Mouse (Mus musculus) CH12.LX (cell line): ENCODE results near the gene Lipm. TPM values are rescaled to one million over a fixed set of nuclear protein-coding genes. Genes with fewer than 3 reads are reported as not detected.

Source experiments
- DNase-seq: peaks from one replicate; pipeline ENCODE4 v3.0.0-alpha.2; 2013; ENCODE audit errors: extremely low read depth
- H3K27ac ChIP-seq: 2 replicates; pipeline ENCODE4 v1.5.1; 2012; ENCODE audit warnings: low read depth, mild to moderate bottlenecking, control low read depth, moderate library complexity; ENCODE audit not compliant: insufficient read depth
- H3K27me3 ChIP-seq: replicated peaks from 2 replicates; pipeline ENCODE3; 2012; ENCODE audit warnings: inconsistent platforms
- H3K36me3 ChIP-seq, 2 experiments: replicated peaks in 1 of 2; 2 replicates each; pipeline versions ENCODE3 to v1.6.1; 2012; ENCODE audit warnings: inconsistent platforms in 1 of 2, low read length in 1 of 2, mild to moderate bottlenecking in 1 of 2, mixed read lengths in 1 of 2, moderate library complexity in 1 of 2; ENCODE audit not compliant: control insufficient read depth in 1 of 2, insufficient read depth in 1 of 2
- H3K4me1 ChIP-seq, 2 experiments: 2 replicates each; pipeline ENCODE4 v1.6.1; 2012; ENCODE audit warnings: inconsistent platforms in 1 of 2, moderate library complexity in 1 of 2; ENCODE audit not compliant: insufficient read depth in 2 of 2, control insufficient read depth in 1 of 2
- H3K4me2 ChIP-seq: 2 replicates; pipeline ENCODE4 v1.6.1; 2012; ENCODE audit warnings: low read depth, mild to moderate bottlenecking, control low read depth; ENCODE audit not compliant: poor library complexity, insufficient read depth, severe bottlenecking
- H3K4me3 ChIP-seq, 3 experiments: fragments of 150-350 bp in 1 of 3; sonication (generic) in 1 of 3; replicated peaks in 1 of 3; 2 replicates each; pipeline versions ENCODE3 to v1.5.1; 2011 to 2012; ENCODE audit warnings: low read depth in 2 of 3, low read length in 2 of 3, mild to moderate bottlenecking in 2 of 3, moderate library complexity in 2 of 3, control low read depth in 1 of 3, improper control_type of control experiment in 1 of 3, inconsistent platforms in 1 of 3, mixed read lengths in 1 of 3; ENCODE audit not compliant: poor library complexity in 1 of 3
- H3K79me2 ChIP-seq: replicated peaks from 2 replicates; pipeline ENCODE4 v1.6.1; 2012; ENCODE audit warnings: mild to moderate bottlenecking, moderate library complexity; ENCODE audit not compliant: control insufficient read depth, poor library complexity, insufficient read depth, severe bottlenecking; ENCODE audit errors: extremely low read depth
- H3K9ac ChIP-seq: 2 replicates; pipeline ENCODE4 v1.6.1; 2012; ENCODE audit warnings: low read depth, mild to moderate bottlenecking, control low read depth, moderate library complexity; ENCODE audit not compliant: insufficient read depth
- H3K9me3 ChIP-seq: replicated peaks from 2 replicates; pipeline ENCODE3; 2012; ENCODE audit warnings: low read length, inconsistent platforms, mixed read lengths
- BHLHE40 ChIP-seq: IDR thresholded peaks from 2 replicates; pipeline ENCODE4 v1.6.1; 2011; ENCODE audit warnings: mild to moderate bottlenecking, low read depth, low read length, improper control_type of control experiment
- CTCF ChIP-seq, 2 experiments: IDR thresholded peaks in 1 of 2; conservative IDR thresholded peaks in 1 of 2; 2 replicates each; pipeline ENCODE4 v1.5.1; 2011 to 2012; ENCODE audit warnings: low read depth in 2 of 2, low read length in 2 of 2, improper control_type of control experiment in 1 of 2, inconsistent platforms in 1 of 2, mild to moderate bottlenecking in 1 of 2, moderate library complexity in 1 of 2
- EP300 ChIP-seq: IDR thresholded peaks from 2 replicates; pipeline ENCODE4 v1.6.1; 2011; ENCODE audit warnings: low read length, improper control_type of control experiment
- ETS1 ChIP-seq: conservative IDR thresholded peaks from 2 replicates; pipeline ENCODE4 v1.6.1; 2012; ENCODE audit warnings: low read depth, mild to moderate bottlenecking, inconsistent platforms, low read length, improper control_type of control experiment, moderate library complexity
- GABPA ChIP-seq: IDR thresholded peaks from 2 replicates; pipeline ENCODE4 v1.6.1; 2012; ENCODE audit warnings: low read depth, low read length, improper control_type of control experiment, inconsistent platforms; ENCODE audit not compliant: insufficient replicate concordance
- HCFC1 ChIP-seq: IDR thresholded peaks from 2 replicates; pipeline ENCODE4 v1.6.1; 2012; ENCODE audit warnings: low read depth, mild to moderate bottlenecking, inconsistent platforms, low read length, improper control_type of control experiment
- IRF4 ChIP-seq: IDR thresholded peaks from 2 replicates; pipeline ENCODE4 v1.6.1; 2014; ENCODE audit warnings: low read depth, mild to moderate bottlenecking, inconsistent platforms, low read length, improper control_type of control experiment
- JUN ChIP-seq: IDR thresholded peaks from 2 replicates; pipeline ENCODE4 v1.6.1; 2011; ENCODE audit warnings: low read depth, mild to moderate bottlenecking, low read length, improper control_type of control experiment, moderate library complexity; ENCODE audit not compliant: insufficient read depth
- JUND ChIP-seq: conservative IDR thresholded peaks from 2 replicates; pipeline ENCODE4 v1.6.1; 2011; ENCODE audit warnings: low read depth, low read length, improper control_type of control experiment
- KAT2A ChIP-seq: IDR thresholded peaks from 2 replicates; pipeline ENCODE4 v1.6.1; 2012; ENCODE audit warnings: low read length, improper control_type of control experiment, inconsistent platforms; ENCODE audit not compliant: insufficient replicate concordance
- MAFK ChIP-seq: IDR thresholded peaks from 2 replicates; pipeline ENCODE4 v1.6.1; 2011; ENCODE audit warnings: low read length, improper control_type of control experiment; ENCODE audit not compliant: insufficient replicate concordance
- MAX ChIP-seq: IDR thresholded peaks from 2 replicates; pipeline ENCODE4 v1.6.1; 2011; ENCODE audit warnings: low read length, improper control_type of control experiment
- MEF2A ChIP-seq: IDR thresholded peaks from 2 replicates; pipeline ENCODE4 v1.6.1; 2014; ENCODE audit warnings: low read depth, mild to moderate bottlenecking, inconsistent platforms, low read length, improper control_type of control experiment, borderline replicate concordance
- PAX5 ChIP-seq: IDR thresholded peaks from 2 replicates; pipeline ENCODE4 v1.6.1; 2012; ENCODE audit warnings: low read length, inconsistent platforms, mixed read lengths
- POLR2A ChIP-seq: IDR thresholded peaks from 2 replicates; pipeline ENCODE4 v1.6.1; 2011; ENCODE audit warnings: low read depth, mild to moderate bottlenecking, improper control_type of control experiment, low read length
- RCOR1 ChIP-seq: conservative IDR thresholded peaks from 2 replicates; pipeline ENCODE4 v1.6.1; 2012; ENCODE audit warnings: low read depth, mild to moderate bottlenecking, inconsistent platforms, low read length, improper control_type of control experiment
- TCF12 ChIP-seq: IDR thresholded peaks from 2 replicates; pipeline ENCODE4 v1.6.1; 2014; ENCODE audit warnings: low read depth, mild to moderate bottlenecking, inconsistent platforms, low read length, improper control_type of control experiment
- UBTF ChIP-seq: IDR thresholded peaks from 2 replicates; pipeline ENCODE4 v1.6.1; 2012; ENCODE audit warnings: low read depth, mild to moderate bottlenecking, inconsistent platforms, low read length, improper control_type of control experiment, moderate library complexity
- USF2 ChIP-seq: conservative IDR thresholded peaks from 2 replicates; pipeline ENCODE4 v1.6.1; 2011; ENCODE audit warnings: low read depth, low read length, improper control_type of control experiment
- ZNF384 ChIP-seq: IDR thresholded peaks from 2 replicates; pipeline ENCODE4 v1.6.1; 2012; ENCODE audit warnings: low read depth, low read length, improper control_type of control experiment, inconsistent platforms
- dilution Hi-C: fragments of 300-500 bp; cut with MboI; formaldehyde crosslinking; loops from 2 replicates; pipeline ENCODE4 v1.14.3; 2020; ENCODE audit warnings: low sequenced_read_pairs; ENCODE audit not compliant: extremely low pct_unique_long_range_greater_than_20kb, extremely low pct_ligation_motif_present
- in situ Hi-C: fragments of 300-500 bp; cut with MboI; formaldehyde crosslinking; loops from 3 replicates; pipeline ENCODE4 v1.14.3; 2019; ENCODE audit warnings: low sequenced_read_pairs, low pct_ligation_motif_present, low pct_unique_long_range_greater_than_20kb, mixed read lengths
- polyA plus RNA-seq: library from polyadenylated mRNA; unstranded; fragments of >175 nt; gene quantifications from 2 replicates; pipeline ENCODE4 v1.2.1, GENCODE M21; 2012; ENCODE audit warnings: low read depth; ENCODE audit not compliant: insufficient read length
- total RNA-seq, 2 experiments: library from RNA; depleted of rRNA; stranded (reverse); fragments of 300-350 nt in 1 of 2; fragments of >200 nt in 1 of 2; gene quantifications; 2 replicates each; pipeline ENCODE4 v1.2.3; 2012 to 2014

The Lipm gene
- total and polyA plus RNA-seq, 3 experiments, result not detected

DNA sequence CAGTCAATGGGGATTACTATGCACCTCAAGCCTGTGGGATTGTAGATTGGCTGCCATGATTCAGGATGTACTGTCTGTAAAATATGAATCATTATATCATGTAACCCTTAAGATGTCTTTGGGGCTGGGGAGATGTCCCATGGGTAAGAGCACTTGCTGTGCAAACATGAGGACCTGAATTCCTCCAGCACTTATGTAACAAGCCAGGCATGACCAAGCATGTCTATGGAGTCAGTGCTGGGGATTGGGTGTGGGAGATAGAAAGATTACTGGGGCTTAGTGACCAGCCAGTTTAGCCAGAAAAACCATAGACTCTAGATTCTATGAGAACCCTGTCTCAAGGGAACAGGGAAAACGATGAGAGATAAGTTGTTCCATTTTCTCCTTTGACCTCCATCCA, 18.4 kb downstream of the Lipm start:
- no peak overlapping the region for H3K4me3 ChIP-seq
- no peak overlapping the region for H3K4me2 ChIP-seq
- in situ Hi-C loops (no loop called here), dilution Hi-C loops (no loop called here)
- H3K27me3 ChIP-seq, result no peaks in the 10 kb centered on the region
- DNase-seq, result no peak
- TF ChIP-seq HCFC1 (no peak), PAX5 (no peak), UBTF (no peak), JUND (no peak), BHLHE40 (no peak), MAX (no peak), JUN (no peak), USF2 (no peak), TCF12 (no peak), KAT2A (no peak), MAFK (no peak)
- H3K4me1 ChIP-seq, result peaks cover 0 to 9% of the 10 kb centered on the region in 2 experiments; a peak in 3 of 4 replicates
- H3K79me2 ChIP-seq, result no peaks in the 10 kb centered on the region
- H3K36me3 ChIP-seq, result no peaks in the 10 kb centered on the region
- H3K9ac ChIP-seq, result no peak overlapping the region
- no peaks in the 10 kb centered on the region for H3K9me3 ChIP-seq
- H3K27ac ChIP-seq, result no peak overlapping the region

GRCm38 (mm10) chr19:34119653-34120052, 18.9 kb downstream of the Lipm start:
- H3K4me3 ChIP-seq, result no peak overlapping the region
- TF ChIP-seq POLR2A (no peak), RCOR1 (0 out of 2 replicates have a peak, but pooled peaks have one; percentile 46), GABPA (no peak), BHLHE40 (peak; percentile 56), IRF4 (peak; percentile 25; the same call in 1 of the 2 replicates), ZNF384 (no peak), EP300 (peak; percentile 50), MEF2A (no peak), MAFK (0 out of 2 replicates have a peak, but pooled peaks have one; percentile 29), ETS1 (0 out of 2 replicates have a peak, but pooled peaks have one; percentile 33), CTCF (conservative IDR thresholded peaks at IDR 0.05 in 1 of 2, IDR thresholded peaks at IDR 0.05 in 1 of 2; ENCODE audit: low read depth in 2 of 2, low read length in 2 of 2) (no peak)
- TF ChIP-seq, all 38 proteins: peak for 6
- no peaks in the 10 kb centered on the region for H3K79me2 ChIP-seq
- no peaks in the 10 kb centered on the region for H3K9me3 ChIP-seq
- DNase-seq, result peak; percentile 17
- H3K9ac ChIP-seq, result no peak overlapping the region
- peak overlapping the region; percentile 7; the same call in 1 of the 2 replicates for H3K4me2 ChIP-seq
- no peak overlapping the region for H3K27ac ChIP-seq
- no peaks in the 10 kb centered on the region for H3K36me3 ChIP-seq
- in situ Hi-C loops, result no loop called here
- dilution Hi-C loops, result no loop called here
- H3K4me1 ChIP-seq, result peaks cover 0 to 9% of the 10 kb centered on the region in 2 experiments; a peak in 3 of 4 replicates
- no peaks in the 10 kb centered on the region for H3K27me3 ChIP-seq
